8 mouse cellular contexts compared by ENCODE assay signal in genomic region chr7:19024096-19024506, GRCm38 (mm10). TPM values are rescaled to one million over a fixed set of nuclear protein-coding genes. Genes with fewer than 3 reads are reported as not detected.
DNase-seq lines count a peak whose midpoint lies in the region; ATAC-seq and TF ChIP-seq lines count a peak whose summit lies in the region.

Gene Sympk, plus strand, starts transcription at chr7:19024377.

- no peaks in the 10 kb centered on the region for H3K9me3 ChIP-seq in ES-E14 (ENCODE audit: control insufficient read depth, insufficient read depth, low read depth, low read length)
- H3K9me3 ChIP-seq in forebrain, embryonic 16.5 days (ENCODE audit: control insufficient read depth, low read length) = no peaks in the 10 kb centered on the region
- no peaks in the 10 kb centered on the region for H3K9me3 ChIP-seq in lung, embryonic 14.5 days (ENCODE audit: low read depth, low read length)

- TF ChIP-seq CTCF in layer of hippocampus, adult 2 months (conservative IDR thresholded peaks at IDR 0.05) = no peak
- no peak for TF ChIP-seq CTCF in lung, embryonic 14.5 days (IDR thresholded peaks at IDR 0.05; ENCODE audit: low read depth)
- TF ChIP-seq CTCF in olfactory bulb, adult 2 months (IDR thresholded peaks at IDR 0.05; ENCODE audit: insufficient read depth, low read depth, low read length) = no peak
- TF ChIP-seq CTCF in thymus, adult 2 months (IDR thresholded peaks at IDR 0.05; ENCODE audit: borderline replicate concordance, control insufficient read depth, extremely low read depth, insufficient read depth, low read length, poor library complexity) = peak; percentile 72; the same call in 1 of the 2 replicates

- TF ChIP-seq POLR2A in olfactory bulb, adult 2 months (IDR thresholded peaks at IDR 0.05; ENCODE audit: insufficient read depth, low read depth, low read length) = peak; percentile 47; the same call in 1 of the 2 replicates
- peak; percentile 82 for TF ChIP-seq POLR2A in thymus, adult 2 months (IDR thresholded peaks at IDR 0.05; ENCODE audit: control insufficient read depth, extremely low read depth, insufficient read depth, low read length, poor library complexity)

- peak within 1 kb of the TSS; percentile 87 to 96 for H3K4me3 ChIP-seq in ES-E14 (ENCODE audit: insufficient read depth in 1 of 2, low read depth in 1 of 2, low read length in 2 of 2, poor library complexity in 1 of 2, severe bottlenecking in 1 of 2)
- peak within 1 kb of the TSS; percentile 79 for H3K4me3 ChIP-seq in forebrain, embryonic 16.5 days (replicated peaks; ENCODE audit: low read length)
- H3K4me3 ChIP-seq in layer of hippocampus, adult 2 months = peak within 1 kb of the TSS; percentile 84
- H3K4me3 ChIP-seq in lung, embryonic 14.5 days (ENCODE audit: low read depth, low read length) = peak within 1 kb of the TSS; percentile 76
- peak within 1 kb of the TSS; percentile 85 for H3K4me3 ChIP-seq in olfactory bulb, adult 2 months (ENCODE audit: insufficient read depth, low read depth, low read length)
- peak within 1 kb of the TSS; percentile 82 for H3K4me3 ChIP-seq in thymus, adult 2 months (ENCODE audit: control insufficient read depth, insufficient read depth, low read length)

- peak within 1 kb of the TSS; percentile 80 for H3K4me2 ChIP-seq in forebrain, embryonic 16.5 days (ENCODE audit: low read length)
- peak within 1 kb of the TSS; percentile 91 for H3K4me2 ChIP-seq in lung, embryonic 14.5 days

- peaks cover 6% of the 10 kb centered on the region; the same call in 1 of the 2 replicates for H3K36me3 ChIP-seq in ES-E14 (ENCODE audit: control insufficient read depth, insufficient read depth, low read length, poor library complexity, severe bottlenecking)
- no peaks in the 10 kb centered on the region for H3K36me3 ChIP-seq in forebrain, embryonic 16.5 days (ENCODE audit: control insufficient read depth, insufficient read depth)
- peaks cover 4% of the 10 kb centered on the region for H3K36me3 ChIP-seq in lung, embryonic 14.5 days (ENCODE audit: insufficient read depth)
- H3K36me3 ChIP-seq in thymus, adult 2 months (ENCODE audit: control insufficient read depth, insufficient read depth, low read length) = no peaks in the 10 kb centered on the region

- peak within 1 kb of the TSS; percentile 93 for H3K9ac ChIP-seq in ES-E14 (ENCODE audit: insufficient read depth, low read depth, low read length, poor library complexity, severe bottlenecking)
- peak within 1 kb of the TSS; percentile 89 for H3K9ac ChIP-seq in forebrain, embryonic 16.5 days (replicated peaks; ENCODE audit: low read depth, low read length)
- peak within 1 kb of the TSS; percentile 90 for H3K9ac ChIP-seq in lung, embryonic 14.5 days

- DNase-seq in ES-E14 (ENCODE audit: low read depth, low spot score) = peak; percentile 88
- peak; percentile 96 for DNase-seq in cerebellum, adult 11-12 months
- peak; percentile 93 for DNase-seq in heart, postnatal 36 days
- DNase-seq in layer of hippocampus, adult 2 months (ENCODE audit: low spot score in 2 of 2) = peak; percentile 95 to 96
- DNase-seq in lung, embryonic 14.5 days = peak; percentile 99
- peak; percentile 95 for DNase-seq in thymus, adult 2 months

- WGBS in forebrain, embryonic 16.5 days = under 1% methylated on average over 46 of the region's 50 CpGs
- WGBS in lung, embryonic 14.5 days = 1% methylated on average over 35 of the region's 50 CpGs
- 2% methylated on average over 49 of the region's 50 CpGs for WGBS in olfactory bulb, adult 2 months
- under 1% methylated on average over 49 of the region's 50 CpGs for WGBS in thymus, adult 2 months

- peaks cover 34% of the 10 kb centered on the region for H3K27me3 ChIP-seq in forebrain, embryonic 16.5 days (replicated peaks; ENCODE audit: control insufficient read depth, insufficient read depth, low read length)
- H3K27me3 ChIP-seq in lung, embryonic 14.5 days (ENCODE audit: insufficient read depth, low read length) = peaks cover 31% of the 10 kb centered on the region
- H3K27me3 ChIP-seq in thymus, adult 2 months (ENCODE audit: control insufficient read depth, insufficient read depth, low read length) = no peaks in the 10 kb centered on the region

- peaks cover 1 to 14% of the 10 kb centered on the region in 2 experiments; a peak in 2 of 4 replicates for H3K4me1 ChIP-seq in ES-E14 (ENCODE audit: control insufficient read depth in 2 of 2, insufficient read depth in 2 of 2, low read length in 2 of 2, poor library complexity in 1 of 2)
- peaks cover 13% of the 10 kb centered on the region for H3K4me1 ChIP-seq in forebrain, embryonic 16.5 days (replicated peaks; ENCODE audit: control insufficient read depth, insufficient read depth, low read length)
- 0 out of 2 replicates have a peak, but pooled peaks cover 5% of the 10 kb centered on the region for H3K4me1 ChIP-seq in lung, embryonic 14.5 days (ENCODE audit: insufficient read depth)
- H3K4me1 ChIP-seq in olfactory bulb, adult 2 months (ENCODE audit: control insufficient read depth, insufficient read depth, low read length) = peaks cover 4% of the 10 kb centered on the region; the same call in 1 of the 2 replicates
- H3K4me1 ChIP-seq in thymus, adult 2 months (replicated peaks; ENCODE audit: control insufficient read depth, insufficient read depth, low read length) = peaks cover 18% of the 10 kb centered on the region

- H3K27ac ChIP-seq in ES-E14 (ENCODE audit: insufficient read depth, low read depth, low read length, poor library complexity, severe bottlenecking) = peak within 1 kb of the TSS; percentile 52
- H3K27ac ChIP-seq in forebrain, embryonic 16.5 days (ENCODE audit: low read length) = no peak within 1 kb of the TSS; the same call in 1 of the 2 replicates
- peak within 1 kb of the TSS; percentile 92 for H3K27ac ChIP-seq in layer of hippocampus, adult 2 months
- H3K27ac ChIP-seq in lung, embryonic 14.5 days (ENCODE audit: low read depth) = peak within 1 kb of the TSS; percentile 20; the same call in 1 of the 2 replicates
- no peak within 1 kb of the TSS for H3K27ac ChIP-seq in olfactory bulb, adult 2 months (ENCODE audit: insufficient read depth, low read depth, low read length)
- H3K27ac ChIP-seq in thymus, adult 2 months (ENCODE audit: control insufficient read depth, insufficient read depth, low read length) = no peak within 1 kb of the TSS

- intact Hi-C loops in heart, postnatal 36 days (cut with DNase I) = loop anchor here (2.0 kb wide), 1 partner anchor 95 kb away; the partner anchor contains the start of genes Fbxo46 and Gm4969

- in situ Hi-C loops in ES-E14 (cut with MboI; ENCODE audit: low sequenced_read_pairs in 2 of 2, unreplicated experiment in 2 of 2) = no loop called here

- ATAC-seq in forebrain, embryonic 16.5 days = peak; percentile 98
- peak; percentile 95 for ATAC-seq in lung, embryonic 14.5 days (ENCODE audit: insufficient read depth)

TF ChIP-seq in ES-E14, 5 proteins besides CTCF, POLR2A, EP300 and RAD21:
- TF ChIP-seq HCFC1 (IDR thresholded peaks at IDR 0.05; ENCODE audit: borderline replicate concordance, insufficient read depth, low read length) (peak; percentile 97), MAFK (IDR thresholded peaks at IDR 0.05; ENCODE audit: insufficient read depth, low read depth, low read length) (no peak)

RNA-seq across cellular contexts. Expression of gene Sympk, which starts in this region (rescaled TPM):
- 91.5 and 105 TPM in 2 replicates for total RNA-seq in ES-E14 (2012; rRNA removed)
- 34.4 and 34.7 TPM in 2 replicates for polyA plus RNA-seq in forebrain, embryonic 16.5 days (2015; fragmentation: Nextera tagmentation; extraction: Ambion mirVana)
- total RNA-seq in heart, postnatal 36 days (2021) = 10 to 100 TPM; 85.2 to 86.8 TPM
- 100 to 1,000 TPM; 112 to 114 TPM for total RNA-seq in layer of hippocampus, adult 2 months (2021)
- 22.9 and 26.8 TPM in 2 replicates for polyA plus RNA-seq in lung, embryonic 14.5 days (2014; fragmentation: Nextera tagmentation; extraction: Ambion mirVana)
- not detected in 2 replicates for polyA plus RNA-seq in olfactory bulb, adult 2 months (2012; ENCODE audit: insufficient read depth, insufficient read length, low replicate concordance, missing spikeins)
- polyA plus RNA-seq in thymus, adult 2 months (2012; rRNA removed) = 150 and 189 TPM in 2 replicates

Comparison
In these comparisons a context has a peak if more than half of its experiments do, and no peak if none do; other contexts are left out.
1. H3K27ac ChIP-seq: peak in ES-E14 (single experiment), layer of hippocampus, adult 2 months (single experiment) and lung, embryonic 14.5 days (single experiment); none in forebrain, embryonic 16.5 days (single experiment), olfactory bulb, adult 2 months (single experiment) and thymus, adult 2 months (single experiment).
2. Peak in every context shown above with its lines, with median percentiles within 50 percentile points of each other: DNase-seq, H3K4me3 ChIP-seq and H3K9ac ChIP-seq.